Mouse (Mus musculus): ENCODE data around the gene Nup107. TPM values are rescaled to one million over a fixed set of nuclear protein-coding genes. Genes with fewer than 3 reads are reported as not detected.
"Not testable (repeated sequence)": the region's sequence is repeated elsewhere in the genome, so short reads cannot be mapped to it uniquely, and the experiment has no call there.

The Nup107 gene
- total RNA-seq, 2 experiments from 2014 or later, result 100 to 133 TPM

DNA sequence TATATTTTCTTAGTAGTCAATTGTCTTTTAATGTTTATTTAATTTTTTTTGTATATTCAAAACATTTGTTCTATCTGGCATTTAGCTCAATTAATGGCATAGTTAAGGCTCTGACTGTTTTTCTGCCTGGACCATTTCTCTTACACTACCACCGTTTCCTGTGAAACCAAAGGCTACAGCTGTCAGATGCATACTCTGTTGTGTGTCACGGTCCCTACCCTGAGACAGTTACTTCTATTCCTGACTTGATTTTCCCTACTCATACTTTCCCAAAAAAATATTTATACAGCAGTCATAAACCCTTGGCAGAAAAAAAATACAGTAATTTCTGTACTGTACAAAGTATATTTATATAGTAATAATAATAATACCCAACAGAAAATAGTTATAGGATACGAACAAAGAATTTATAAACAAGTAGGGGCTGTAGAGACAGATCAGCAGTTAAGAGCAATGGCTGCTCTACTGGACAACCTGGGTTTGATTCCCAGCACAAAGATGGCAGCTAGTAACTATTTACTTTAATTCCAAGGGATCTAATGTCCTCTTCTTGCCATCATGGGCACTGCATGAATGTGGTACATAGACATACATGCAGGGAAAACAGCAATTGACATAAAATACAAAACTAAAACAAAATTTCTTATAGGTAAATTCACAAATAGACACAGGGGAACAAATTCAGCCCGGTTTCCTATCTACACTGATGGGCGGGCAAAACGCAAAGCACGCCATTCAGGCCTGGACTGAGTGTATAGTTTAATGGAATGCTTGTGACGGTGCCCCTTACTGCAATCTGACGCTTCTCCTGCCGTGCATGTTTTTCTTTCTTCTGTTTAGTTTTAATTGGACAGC, 25.0 kb downstream of the Nup107 start:
- ATAC-seq (replicated peaks; ENCODE audit: low FRiP score, low TSS enrichment, poor library complexity, severe bottlenecking), result no peak

DNA sequence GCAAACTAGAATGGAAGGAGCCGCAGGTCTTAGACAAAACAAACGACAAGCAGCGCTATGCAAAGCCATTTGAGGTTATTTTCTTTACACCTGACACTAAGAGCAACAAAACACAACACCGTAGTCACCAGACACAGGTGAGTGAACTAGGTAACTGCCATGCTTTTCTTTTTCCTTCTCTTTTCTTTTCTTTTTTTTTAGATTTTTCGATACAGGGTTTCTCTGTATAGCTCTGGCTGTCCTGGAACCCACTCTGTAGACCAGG, 25.7 kb downstream of the Nup107 start:
- ATAC-seq (replicated peaks; ENCODE audit: low FRiP score, low TSS enrichment, poor library complexity, severe bottlenecking), result no peak

DNA sequence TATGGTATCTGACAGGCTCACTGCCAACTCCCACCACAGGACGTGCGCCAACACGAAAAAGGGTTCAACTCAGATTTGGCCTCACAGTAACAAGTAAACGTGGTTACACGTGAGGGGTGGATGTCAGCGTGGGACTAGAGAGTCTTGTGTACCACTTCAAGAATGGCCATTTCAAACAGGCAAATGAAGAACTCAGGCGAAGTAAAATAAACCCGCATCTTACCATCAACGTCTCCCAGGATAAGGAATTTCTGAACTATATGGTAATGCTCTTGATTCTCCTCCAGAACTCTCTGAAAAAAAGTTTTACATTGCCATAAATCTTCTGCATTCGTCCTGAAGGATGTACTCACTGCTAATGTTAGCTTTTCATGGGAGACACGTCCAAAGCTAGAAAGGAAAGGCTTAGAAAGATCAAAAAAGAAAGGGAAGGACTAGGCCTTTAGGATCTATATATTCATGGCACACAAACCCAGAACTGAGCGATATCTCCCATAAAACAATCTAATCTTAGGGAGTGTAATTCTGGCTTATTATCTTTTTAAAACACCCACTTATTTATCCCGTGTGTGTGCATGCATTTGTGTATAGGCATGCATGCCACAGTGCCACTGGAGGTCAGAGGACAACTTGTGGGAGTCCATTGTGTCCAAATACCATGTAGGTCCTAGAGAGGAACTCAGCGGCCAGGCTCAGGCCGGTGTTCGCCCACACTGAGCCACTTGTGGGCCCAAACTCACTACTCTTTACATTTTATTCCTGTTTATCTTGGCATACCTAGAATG, 26.2 kb downstream of the Nup107 start:
- ATAC-seq (replicated peaks; ENCODE audit: low FRiP score, low TSS enrichment, poor library complexity, severe bottlenecking), result no peak

DNA sequence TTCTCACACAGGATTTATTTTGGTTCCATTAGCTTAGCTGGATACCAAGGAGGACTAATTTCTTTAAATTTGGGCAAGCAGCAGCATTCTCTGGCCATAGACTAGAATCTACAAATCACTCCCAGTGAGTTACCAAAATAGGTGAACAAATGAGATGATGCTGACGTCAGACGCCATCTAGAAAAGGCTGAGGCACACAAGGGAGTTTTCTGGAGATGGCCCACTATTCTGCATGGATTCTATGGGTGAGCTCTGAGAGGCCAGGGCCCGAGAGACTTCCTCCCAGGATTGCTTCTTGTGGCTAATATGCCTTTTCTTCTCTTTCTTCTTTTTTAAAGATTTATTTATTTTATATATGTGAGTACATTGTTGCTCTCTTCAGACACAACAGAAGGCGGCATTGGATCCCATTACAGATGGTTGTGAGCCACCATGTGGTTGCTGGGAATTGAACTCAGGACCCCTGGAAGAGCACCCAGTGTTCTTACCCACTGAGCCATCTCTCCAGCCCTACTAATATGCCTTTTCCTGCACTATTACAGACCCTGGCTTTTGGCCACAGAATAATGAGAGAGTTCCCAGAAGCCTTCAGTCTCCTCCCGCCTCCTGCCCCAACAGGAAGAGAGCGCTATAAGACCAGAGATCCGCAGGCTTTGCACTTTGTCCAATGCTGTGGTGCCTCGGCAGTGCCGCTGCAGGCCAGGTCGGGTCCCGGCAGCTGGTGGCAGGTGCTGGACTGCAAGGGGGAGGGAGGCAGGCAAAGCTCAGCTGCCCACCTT, 27.2 kb downstream of the Nup107 start:
- ATAC-seq (replicated peaks; ENCODE audit: low FRiP score, low TSS enrichment, poor library complexity, severe bottlenecking), result 0 out of 2 replicates have a peak, but pooled peaks have one; percentile 19

DNA sequence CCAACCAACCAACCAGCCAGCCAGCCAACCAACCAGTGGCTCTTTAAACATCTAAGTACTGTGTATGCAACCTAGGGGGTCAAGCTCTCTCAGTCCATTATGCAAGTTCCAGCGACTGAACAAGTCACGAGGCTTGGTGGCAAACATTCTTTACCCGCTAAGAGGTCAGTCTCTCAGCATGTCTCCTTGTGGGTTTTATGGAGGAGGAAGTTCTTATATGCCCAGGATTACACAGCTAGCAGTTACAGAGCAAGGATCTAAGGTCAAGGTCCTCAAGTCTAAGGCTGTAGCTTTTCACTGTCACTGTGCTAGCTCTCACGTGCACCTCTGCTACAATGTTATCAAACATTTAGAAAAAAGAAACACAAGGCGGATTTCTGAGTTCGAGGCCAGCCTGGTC, 27.9 kb downstream of the Nup107 start:
- ATAC-seq (replicated peaks; ENCODE audit: low FRiP score, low TSS enrichment, poor library complexity, severe bottlenecking), result no peak

DNA sequence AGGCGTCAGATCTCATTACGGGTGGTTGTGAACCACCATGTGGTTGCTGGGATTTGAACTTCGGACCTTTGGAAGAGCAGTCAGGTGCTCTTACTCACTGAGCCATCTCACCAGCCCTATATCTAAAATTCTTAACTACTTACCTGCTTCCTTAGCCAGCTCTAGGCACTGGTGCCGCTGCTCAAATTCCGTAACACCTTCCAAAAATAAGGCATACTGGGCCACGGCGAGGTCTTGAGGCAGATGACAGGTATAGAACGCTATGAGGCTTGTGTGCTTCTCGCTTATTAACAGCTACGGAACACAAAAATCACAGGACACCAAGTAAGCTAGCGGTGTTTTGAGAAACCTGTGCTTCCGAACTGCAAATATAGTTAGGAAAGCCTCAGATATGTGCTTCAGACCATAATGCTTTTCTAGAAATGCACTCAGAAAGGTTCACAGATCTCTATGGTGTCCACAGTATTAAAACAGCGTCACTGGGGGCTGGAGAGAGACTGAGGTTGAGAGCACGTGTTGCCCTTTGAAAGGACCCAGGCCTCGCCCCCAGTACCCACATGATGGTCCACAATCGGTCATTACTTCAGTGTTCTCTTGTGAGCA, 28.8 kb downstream of the Nup107 start:
- ATAC-seq (replicated peaks; ENCODE audit: low FRiP score, low TSS enrichment, poor library complexity, severe bottlenecking), result no peak

DNA sequence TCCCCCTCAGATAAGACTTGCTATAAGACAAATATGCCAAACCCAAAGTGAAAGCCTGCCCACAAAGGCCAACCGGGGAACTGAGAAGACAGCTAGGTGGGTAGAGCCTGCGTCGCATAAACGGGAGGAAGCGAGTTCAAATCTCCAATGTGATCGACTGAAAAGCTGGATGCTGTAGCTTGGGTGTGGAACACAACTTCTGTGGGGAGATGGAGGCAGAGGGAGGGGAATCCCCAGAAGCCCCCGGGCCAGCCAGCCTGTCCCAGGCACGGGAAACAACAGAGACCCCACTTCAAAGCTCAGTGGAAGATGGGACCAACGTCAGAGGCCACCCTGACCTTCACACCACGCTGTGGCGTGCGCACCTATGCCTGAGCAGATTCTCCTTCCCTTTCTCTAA, 29.5 kb downstream of the Nup107 start:
- ATAC-seq (replicated peaks; ENCODE audit: low FRiP score, low TSS enrichment, poor library complexity, severe bottlenecking), result no peak

DNA sequence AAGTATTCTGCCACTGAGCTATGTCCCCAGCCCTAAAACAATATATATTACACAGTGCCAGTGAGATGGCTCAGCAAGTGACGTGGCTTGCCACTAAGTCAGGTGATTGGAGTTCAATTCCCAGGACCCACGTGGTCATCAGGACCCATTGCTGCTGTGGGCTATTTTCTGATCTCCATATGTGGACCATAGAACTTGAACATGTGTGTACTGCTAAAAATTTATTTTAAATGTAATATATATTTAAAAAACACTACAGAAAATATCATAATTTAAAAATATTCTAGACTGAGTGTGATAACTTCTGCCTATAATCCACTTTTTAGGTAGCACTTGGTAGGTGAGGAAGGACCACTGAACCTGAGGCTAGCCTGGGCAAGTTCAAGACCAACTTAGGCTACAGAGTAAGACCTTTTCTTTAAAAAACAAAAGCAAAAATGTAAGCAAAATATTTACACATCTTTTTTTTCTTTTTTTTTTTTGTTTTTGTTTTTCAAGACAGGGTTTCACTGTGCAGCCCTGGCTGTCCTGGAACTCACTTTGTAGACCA, 30.1 kb downstream of the Nup107 start:
- ATAC-seq (replicated peaks; ENCODE audit: low FRiP score, low TSS enrichment, poor library complexity, severe bottlenecking), result no peak

DNA sequence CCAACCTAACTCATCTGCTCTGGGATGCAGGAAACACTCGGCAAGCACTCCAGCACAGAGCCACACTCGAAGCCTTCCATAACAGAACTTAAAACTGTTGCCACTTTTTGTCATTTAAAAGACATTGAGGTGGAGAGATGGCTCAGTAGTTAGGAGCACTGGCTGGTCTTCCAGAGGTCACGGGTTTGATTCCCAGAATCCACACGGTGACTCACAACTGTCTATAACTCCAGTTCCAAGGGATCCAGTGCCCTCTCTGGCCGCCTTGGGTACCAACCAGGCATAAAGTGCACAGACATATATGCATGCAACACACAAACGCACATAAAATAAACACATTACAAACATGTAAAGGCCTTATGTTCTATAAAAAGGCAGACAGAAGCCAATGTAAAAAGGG, 31.0 kb downstream of the Nup107 start:
- no peak for ATAC-seq (replicated peaks; ENCODE audit: low FRiP score, low TSS enrichment, poor library complexity, severe bottlenecking)

DNA sequence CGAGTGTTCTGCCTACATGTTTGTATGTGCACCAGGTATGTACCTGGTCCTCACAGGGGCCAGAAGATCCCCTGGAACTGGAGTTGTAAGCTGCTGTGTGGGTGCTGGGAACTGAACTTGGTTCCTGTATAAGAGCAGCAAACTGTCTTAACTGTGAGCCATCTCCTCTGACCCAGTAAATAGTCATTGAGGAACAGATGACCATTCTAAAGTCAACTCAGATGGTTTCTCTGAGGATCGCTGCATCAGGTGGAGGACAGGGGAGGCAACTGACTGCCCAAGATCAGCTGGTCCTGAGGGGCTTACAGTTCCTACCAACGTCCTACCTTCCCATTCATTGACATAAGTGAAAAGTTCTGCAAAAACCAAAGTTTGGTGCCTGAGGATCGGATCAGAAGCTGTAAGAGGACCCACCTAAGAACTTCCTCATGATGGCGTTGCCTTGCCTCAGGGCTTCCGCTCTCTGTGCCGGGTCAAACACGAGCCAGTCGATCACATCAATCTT, 31.6 kb downstream of the Nup107 start:
- no peak for ATAC-seq (replicated peaks; ENCODE audit: low FRiP score, low TSS enrichment, poor library complexity, severe bottlenecking)

DNA sequence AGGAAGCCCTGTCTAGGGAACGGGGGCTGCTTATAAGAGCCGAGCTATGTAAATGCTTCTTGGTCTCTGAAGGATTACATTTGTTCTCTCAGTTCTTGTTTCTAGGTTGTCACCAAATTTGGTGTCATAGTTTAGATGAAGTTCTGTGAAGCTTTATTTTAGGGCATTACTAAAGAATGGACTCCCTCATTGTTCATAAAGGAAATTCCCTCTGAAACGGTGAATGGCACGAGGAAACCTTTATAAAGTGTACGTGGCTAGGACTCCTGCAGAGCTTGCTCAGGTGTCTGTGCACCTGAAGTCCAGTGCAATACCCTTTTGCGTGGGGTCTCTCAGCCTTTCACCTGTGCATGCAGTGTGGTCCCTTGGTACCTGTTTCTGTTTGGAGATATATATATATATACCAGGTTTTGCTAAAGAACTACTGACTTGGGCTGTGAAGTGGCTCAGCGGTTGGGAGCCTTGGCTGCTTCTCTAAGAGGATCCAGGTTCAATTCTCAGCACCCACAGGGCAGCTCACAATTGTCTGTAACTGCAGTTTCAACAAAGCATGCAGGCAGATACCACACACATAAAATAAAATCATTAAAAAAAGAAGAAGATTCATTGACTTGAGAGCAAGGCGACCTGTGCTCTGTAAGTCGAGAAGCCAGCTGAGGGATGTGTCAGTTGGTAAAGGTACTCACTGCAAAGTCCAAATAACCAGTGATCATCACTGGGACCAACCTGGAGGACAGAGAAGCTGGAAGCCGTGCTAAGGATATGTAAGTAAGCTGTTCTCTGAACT, 32.5 kb downstream of the Nup107 start:
- no peak for ATAC-seq (replicated peaks; ENCODE audit: low FRiP score, low TSS enrichment, poor library complexity, severe bottlenecking)

DNA sequence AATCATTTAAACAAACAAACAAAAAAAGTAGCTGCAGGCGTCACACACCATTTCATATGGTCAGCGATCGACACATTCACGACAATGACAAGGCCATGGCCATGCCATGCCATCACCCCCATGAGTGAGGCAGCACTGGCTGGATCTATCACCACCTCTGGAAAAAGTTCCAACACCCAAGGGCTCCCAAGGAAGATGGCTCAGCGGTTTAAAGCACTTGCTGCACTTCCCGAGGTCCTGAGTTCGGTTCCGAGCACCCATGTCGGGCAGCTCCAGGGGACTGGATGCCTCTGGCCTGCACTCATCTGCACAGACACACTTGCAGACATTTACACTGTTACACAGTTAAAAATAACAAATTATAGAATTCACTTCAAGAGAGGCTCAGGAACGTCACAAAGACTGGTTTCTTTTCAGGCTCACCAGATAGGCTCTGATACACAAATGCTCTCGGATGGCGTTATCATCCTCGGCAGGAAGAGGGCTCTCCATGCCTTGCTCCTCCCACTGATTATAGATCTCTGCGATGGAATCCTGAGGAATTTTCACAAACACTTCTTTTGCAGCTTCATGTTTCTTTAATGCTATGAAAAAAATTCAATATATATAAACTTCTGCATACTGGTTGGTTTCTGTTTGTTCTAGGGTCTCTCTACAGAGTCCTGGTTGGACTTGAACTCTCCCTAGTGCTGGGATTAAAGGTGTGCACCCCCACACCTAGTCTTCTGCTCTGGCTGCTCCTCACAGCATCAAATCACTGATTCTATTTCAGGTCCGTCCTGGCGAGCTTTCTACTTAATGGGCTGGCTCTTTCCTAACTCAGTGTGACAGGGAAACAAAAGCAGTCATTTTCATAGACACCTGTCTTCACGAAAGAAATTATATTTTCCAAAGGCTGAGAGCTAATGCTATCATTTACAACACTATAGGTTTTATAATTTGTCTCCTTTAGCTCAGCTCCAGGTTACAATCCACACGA, 33.5 kb downstream of the Nup107 start:
- ATAC-seq (replicated peaks; ENCODE audit: low FRiP score, low TSS enrichment, poor library complexity, severe bottlenecking), result no peak

DNA sequence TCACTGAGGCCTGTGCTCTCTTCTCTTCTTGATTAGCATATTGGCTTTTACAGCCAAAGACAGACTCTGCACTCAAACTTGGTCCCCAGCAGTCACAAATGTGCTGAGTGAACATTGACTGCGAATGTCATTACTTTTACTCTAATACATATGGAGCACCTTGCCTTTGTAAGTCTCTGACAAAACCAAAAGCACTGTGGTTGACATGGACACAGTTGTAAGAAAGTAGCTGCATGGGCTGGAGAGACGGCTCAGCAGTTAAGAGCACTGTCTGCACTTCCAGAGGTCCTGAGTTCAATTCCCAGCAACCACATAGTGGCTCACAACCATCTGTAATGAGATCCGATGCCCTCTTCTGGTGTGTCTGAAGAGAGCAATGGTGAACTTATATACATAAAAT, 34.2 kb downstream of the Nup107 start:
- ATAC-seq (replicated peaks; ENCODE audit: low FRiP score, low TSS enrichment, poor library complexity, severe bottlenecking), result not testable (repeated sequence)

DNA sequence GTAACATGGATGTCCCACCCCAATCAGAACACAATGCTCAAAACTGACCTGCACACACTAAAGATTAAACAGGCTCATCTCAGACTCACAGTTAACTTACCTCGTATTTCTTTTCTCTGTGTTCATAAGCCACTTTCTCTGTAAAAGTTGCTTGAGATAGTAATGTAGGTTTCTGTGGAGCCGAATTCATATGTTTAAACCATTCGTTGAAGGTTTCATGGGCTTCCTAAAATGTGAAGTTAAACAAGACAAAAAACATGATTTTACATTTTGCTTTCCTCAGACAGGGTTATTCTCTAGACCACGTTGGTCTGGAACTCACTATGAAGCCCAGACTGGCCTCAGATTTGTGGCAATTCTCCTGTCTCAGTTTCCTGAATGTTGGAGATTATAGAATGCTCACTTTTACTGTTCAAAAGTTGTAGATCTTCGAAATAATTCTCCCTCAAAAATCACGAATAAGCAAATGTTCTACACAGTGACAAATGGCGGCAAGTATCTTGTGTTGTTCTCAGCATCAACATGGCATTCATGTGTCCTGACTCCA, 34.6 kb downstream of the Nup107 start:
- ATAC-seq (replicated peaks; ENCODE audit: low FRiP score, low TSS enrichment, poor library complexity, severe bottlenecking), result no peak

DNA sequence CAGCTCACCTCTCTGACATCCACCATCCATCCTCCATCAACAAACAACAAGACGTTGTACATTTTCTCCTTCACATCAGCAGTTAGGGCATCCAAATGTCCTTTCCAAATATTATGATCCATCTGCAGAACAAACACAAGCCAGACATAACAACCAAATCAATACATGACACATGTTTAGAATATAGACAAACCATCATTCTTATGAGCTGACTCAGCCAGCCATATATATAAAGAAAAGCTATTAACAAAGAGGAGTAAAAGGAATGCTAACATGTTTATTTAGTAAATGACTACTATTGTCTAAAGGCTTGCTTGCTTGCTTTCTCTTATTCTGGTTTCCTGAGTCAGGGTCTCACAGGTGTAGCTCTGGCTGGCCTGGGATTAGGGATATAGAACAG, 35.2 kb downstream of the Nup107 start:
- ATAC-seq (replicated peaks; ENCODE audit: low FRiP score, low TSS enrichment, poor library complexity, severe bottlenecking), result no peak

DNA sequence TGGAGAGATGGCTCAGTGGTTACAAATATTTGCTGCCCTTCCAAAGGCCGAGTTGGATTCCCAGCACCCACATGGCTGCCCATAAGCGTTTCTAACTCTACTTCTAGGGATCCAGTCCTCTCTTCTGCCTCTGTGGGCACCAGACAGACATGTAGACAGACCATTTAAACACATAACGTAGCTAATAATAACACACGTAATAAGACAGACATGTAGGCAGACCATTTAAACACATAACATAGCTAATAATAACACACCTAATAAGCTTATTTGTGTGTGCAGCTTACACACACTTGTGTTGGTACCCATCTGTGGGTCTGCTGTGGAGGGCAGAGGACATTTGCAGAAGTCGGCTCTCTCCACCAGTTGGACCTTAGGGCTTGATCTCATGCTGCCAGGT, 35.7 kb downstream of the Nup107 start:
- no peak for ATAC-seq (replicated peaks; ENCODE audit: low FRiP score, low TSS enrichment, poor library complexity, severe bottlenecking)

DNA sequence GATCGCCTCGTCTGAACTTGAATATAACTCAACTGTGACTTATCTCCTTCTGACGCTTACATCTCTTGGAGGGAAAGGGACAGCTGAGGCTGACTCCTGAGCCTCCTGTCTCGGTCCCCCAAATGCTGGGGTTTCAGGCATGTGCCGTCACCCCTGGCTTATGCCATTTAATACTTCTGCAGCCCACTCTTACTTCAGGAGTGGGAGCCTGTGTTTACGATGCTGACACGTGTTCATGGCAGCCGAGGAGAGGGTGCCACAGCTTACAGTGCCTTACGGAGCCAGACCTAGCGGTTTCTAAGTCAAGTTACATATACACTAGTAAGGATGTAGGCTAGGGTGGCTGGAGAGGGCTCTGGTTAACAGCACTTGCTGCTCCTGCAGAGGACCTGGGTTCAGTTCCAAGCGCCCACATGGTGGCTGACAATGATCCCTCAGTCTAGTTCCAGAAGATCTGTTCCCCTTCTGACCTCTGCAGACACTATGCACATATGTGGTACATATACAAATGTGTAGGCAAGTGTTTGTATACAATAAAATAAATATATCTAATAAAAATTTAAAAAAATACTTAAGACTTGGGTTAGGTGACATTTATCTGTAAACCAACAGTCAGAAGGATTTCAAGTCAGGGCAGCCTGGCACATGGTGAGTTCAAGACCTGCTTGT, 36.6 kb downstream of the Nup107 start:
- ATAC-seq (replicated peaks; ENCODE audit: low FRiP score, low TSS enrichment, poor library complexity, severe bottlenecking), result no peak
